Mouse (Mus musculus) cerebellum, adult 2 months (tissue): ENCODE data around the gene St6galnac6. TPM values are rescaled to one million over a fixed set of nuclear protein-coding genes. Genes with fewer than 3 reads are reported as not detected.

Experiments used
- DNase-seq, 2 experiments: peaks; one replicate each; pipeline ENCODE4 v3.0.0; 2021
- H3K27ac ChIP-seq: fragments of 200-500 bp; 2 replicates; pipeline ENCODE4 v1.5.1; 2012; ENCODE audit warnings: low read length, control low read depth, inconsistent platforms; ENCODE audit not compliant: insufficient read depth
- H3K27me3 ChIP-seq: fragments of 200-500 bp; 2 replicates; pipeline ENCODE4 v1.6.1; 2012; ENCODE audit warnings: inconsistent platforms, mild to moderate bottlenecking, low read length, moderate library complexity; ENCODE audit not compliant: control insufficient read depth, insufficient read depth
- H3K4me1 ChIP-seq: fragments of 200-500 bp; 2 replicates; pipeline ENCODE4 v1.6.1; 2011; ENCODE audit warnings: low read length; ENCODE audit not compliant: control insufficient read depth, insufficient read depth
- H3K4me3 ChIP-seq: fragments of 200-500 bp; replicated peaks from 2 replicates; pipeline ENCODE3; 2011; ENCODE audit warnings: mild to moderate bottlenecking, low read depth, low read length, control low read depth; ENCODE audit not compliant: insufficient read depth
- CTCF ChIP-seq: fragments of 200-500 bp; IDR thresholded peaks from 2 replicates; pipeline ENCODE4 v1.5.1; 2011; ENCODE audit warnings: low read depth, mild to moderate bottlenecking, control low read depth, low read length, moderate library complexity, borderline replicate concordance; ENCODE audit not compliant: insufficient read depth
- POLR2A ChIP-seq: fragments of 200-500 bp; IDR thresholded peaks from 2 replicates; pipeline ENCODE4 v1.6.1; 2011; ENCODE audit warnings: low read length, control low read depth, borderline replicate concordance; ENCODE audit not compliant: insufficient read depth
- WGBS: fragments of 180-500 bp; shearing (Covaris S2); methylation state at CpG from one replicate; pipeline ENCODE4 v1.1.7; 2018; 5-methylcytosine and 5-hydroxymethylcytosine counted together
- polyA plus RNA-seq: library from polyadenylated mRNA; depleted of rRNA; stranded (reverse); fragments of >200 nt; gene quantifications from 2 replicates; pipeline ENCODE4 v1.2.3, GENCODE M21; 2012

The St6galnac6 gene
- polyA plus RNA-seq, 1 experiment = 89.5 TPM

- peaks cover 36% of the 10 kb centered on the region for H3K4me1 ChIP-seq
- H3K27ac ChIP-seq = no peak overlapping the region
- no peaks in the 10 kb centered on the region for H3K27me3 ChIP-seq
- TF ChIP-seq CTCF (peak; percentile 91), POLR2A (no peak)
- H3K4me3 ChIP-seq = peak overlapping the region; percentile 6
- peak; percentile 87 to 95 for DNase-seq
- WGBS = under 1% methylated on average over 11 of the region's 11 CpGs
Observed at GRCm38 (mm10) chr2:32602600-32603054, 3.1 kb downstream of the St6galnac6 start.

GRCm38 (mm10) chr2:32604631-32605030 lies 5.1 kb downstream of the St6galnac6 start:
- Histone ChIP-seq H3K27me3 (no peaks in the 10 kb centered on the region), H3K4me1 (peaks cover 20% of the 10 kb centered on the region), H3K27ac (no peak overlapping the region), H3K4me3 (no peak overlapping the region)
- TF ChIP-seq CTCF (no peak), POLR2A (no peak)
- no peak for DNase-seq
- 54% methylated on average over 10 of the region's 10 CpGs for WGBS

GRCm38 (mm10) chr2:32606161-32607142 lies 6.9 kb downstream of the St6galnac6 start:
- H3K4me1 ChIP-seq = peaks cover 12% of the 10 kb centered on the region
- H3K4me3 ChIP-seq = peak overlapping the region; percentile 60
- 11% methylated on average over 55 of the region's 55 CpGs for WGBS
- TF ChIP-seq CTCF (peak; percentile 43; the same call in 1 of the 2 replicates), POLR2A (0 out of 2 replicates have a peak, but pooled peaks have one; percentile 34)
- no peaks in the 10 kb centered on the region for H3K27me3 ChIP-seq
- peak overlapping the region; percentile 78 for H3K27ac ChIP-seq
- DNase-seq = peak; percentile 87 to 90

- TF ChIP-seq POLR2A = no peak
- TF ChIP-seq CTCF = no peak
- peaks cover 5% of the 10 kb centered on the region; the same call in 1 of the 2 replicates for H3K4me1 ChIP-seq
- peak overlapping the region; percentile 60 for H3K4me3 ChIP-seq
- no peaks in the 10 kb centered on the region for H3K27me3 ChIP-seq
- DNase-seq = peak; percentile 60 to 71
- 6% methylated on average over 34 of the region's 34 CpGs for WGBS
- H3K27ac ChIP-seq = peak overlapping the region; percentile 78
Observed at GRCm38 (mm10) chr2:32607262-32607947, 7.9 kb downstream of the St6galnac6 start.

GRCm38 (mm10) chr2:32608141-32608777 lies 8.8 kb downstream of the St6galnac6 start:
- H3K4me1 ChIP-seq = peaks cover 3% of the 10 kb centered on the region; the same call in 1 of the 2 replicates
- H3K27ac ChIP-seq = 0 out of 2 replicates have a peak overlapping the region, but pooled peaks have one; percentile 9
- 8% methylated on average over 25 of the region's 25 CpGs for WGBS
- peak overlapping the region; percentile 60 for H3K4me3 ChIP-seq
- peak; percentile 74 to 77 for DNase-seq
- H3K27me3 ChIP-seq = no peaks in the 10 kb centered on the region
- TF ChIP-seq POLR2A (no peak), CTCF (no peak)

GRCm38 (mm10) chr2:32608778-32609435 lies 9.4 kb downstream of the St6galnac6 start:
- WGBS = 59% methylated on average over 18 of the region's 18 CpGs
- H3K27ac ChIP-seq = 0 out of 2 replicates have a peak overlapping the region, but pooled peaks have one; percentile 9
- peak in 1 of 2 experiments; percentile 32 for DNase-seq

More at GRCm38 (mm10) chr2:32608778-32609435, 9.4 kb downstream of the St6galnac6 start:
- H3K4me1 ChIP-seq = peaks cover 3% of the 10 kb centered on the region; the same call in 1 of the 2 replicates
- TF ChIP-seq CTCF (no peak), POLR2A (no peak)
- H3K27me3 ChIP-seq = no peaks in the 10 kb centered on the region
- peak overlapping the region; percentile 60 for H3K4me3 ChIP-seq
